Mouse (Mus musculus) c-Kit-positive CD71-negative TER-119-negative erythroid progenitor cells, embryonic 14.5 days (primary cell): ENCODE data around the gene Pcgf1.

Source experiments
- DNase-seq: peaks from one replicate; pipeline ENCODE4 v3.0.0-alpha.2; 2013; ENCODE audit warnings: low read depth

The Pcgf1 gene

GRCm38 (mm10) chr6:83122961-83123360 lies 45.3 kb downstream of the Pcgf1 start:
- no peak for DNase-seq

GRCm38 (mm10) chr6:83124851-83125312 lies 47.2 kb downstream of the Pcgf1 start:
- peak; percentile 97 for DNase-seq

GRCm38 (mm10) chr6:83125331-83125730 lies 47.7 kb downstream of the Pcgf1 start, which contains the start of gene Ino80b:
Gene Ino80b (minus strand): TSS chr6:83125431.
- DNase-seq: no peak

GRCm38 (mm10) chr6:83127419-83127818 lies 49.8 kb downstream of the Pcgf1 start:
- DNase-seq: no peak
